ENCODE assay signal across 13 mouse cellular contexts in the genomic region with DNA sequence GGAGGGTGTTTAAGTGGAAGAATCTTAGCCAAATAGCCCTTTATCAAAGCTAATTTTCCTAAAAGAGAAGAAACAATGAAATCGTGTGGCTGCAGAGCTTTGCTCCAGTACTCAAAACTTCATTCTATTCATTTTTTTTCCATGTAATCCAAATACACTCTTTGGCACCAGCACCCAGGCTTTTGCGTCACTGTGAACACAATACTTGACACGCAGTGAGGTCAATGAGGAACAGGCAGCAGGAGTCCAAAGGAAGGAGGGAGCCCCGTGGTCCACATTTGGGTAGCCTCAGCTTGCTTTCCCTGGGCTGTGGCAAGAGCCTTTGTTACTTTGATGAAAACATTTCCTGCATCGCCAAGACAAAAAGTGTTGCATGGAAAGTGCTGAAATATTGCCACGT.
"Had no signal": no experiment of that assay in that cellular context is flagged by ENCODE, and none has a peak within 500 bp of the region (broad histone marks: within the 10 kb centered on the region; RNA-seq: fewer than 3 reads in every experiment).

No protein-coding gene starts in this region.

- H3K4me1 ChIP-seq: limb, embryonic 12.5 days; liver, embryonic 15.5 days had no signal

- H3K36me3 ChIP-seq: limb, embryonic 12.5 days; liver, embryonic 15.5 days; lung, embryonic 15.5 days; midbrain, embryonic 13.5 days had no signal

- H3K9me3 ChIP-seq: limb, embryonic 12.5 days; liver, embryonic 15.5 days; lung, embryonic 15.5 days; midbrain, embryonic 13.5 days had no signal

- ATAC-seq: intestine, postnatal 0 days; midbrain, embryonic 13.5 days had no signal

- H3K9ac ChIP-seq: limb, embryonic 12.5 days; liver, embryonic 15.5 days; lung, embryonic 15.5 days; midbrain, embryonic 13.5 days had no signal

- H3K4me3 ChIP-seq: limb, embryonic 12.5 days; liver, embryonic 15.5 days; lung, embryonic 15.5 days; midbrain, embryonic 13.5 days had no signal

- H3K4me2 ChIP-seq: limb, embryonic 12.5 days; liver, embryonic 15.5 days; lung, embryonic 15.5 days; midbrain, embryonic 13.5 days had no signal

- H3K27ac ChIP-seq: limb, embryonic 12.5 days; liver, embryonic 15.5 days; lung, embryonic 15.5 days; midbrain, embryonic 13.5 days; stomach, postnatal 0 days had no signal

- H3K27me3 ChIP-seq: lung, embryonic 15.5 days had no signal

- DNase-seq: kidney, adult 8-10 months; kidney, postnatal 25 days; layer of hippocampus, adult 9-11 months; layer of hippocampus, postnatal 36 days; liver; right cerebral cortex, postnatal 14 days; thymus, postnatal 4 days had no signal
